Mouse (Mus musculus): ENCODE results near the gene Cd300a. TPM values are rescaled to one million over a fixed set of nuclear protein-coding genes. Genes with fewer than 3 reads are reported as not detected.

Gene Cd300a
- total and polyA plus RNA-seq, 3 experiments = 0.58 TPM; not detected in 2

- TF ChIP-seq POLR2A (IDR thresholded peaks at IDR 0.05; ENCODE audit: control insufficient read depth in 1 of 2, insufficient read depth in 1 of 2, low read depth in 1 of 2, low read length in 2 of 2, poor library complexity in 1 of 2) = no peak
- TF ChIP-seq MYB (IDR thresholded peaks at IDR 0.05; ENCODE audit: low read depth, low read length) = no peak
- no peak for TF ChIP-seq E2F4 (IDR thresholded peaks at IDR 0.05; ENCODE audit: borderline replicate concordance, low read depth, low read length)
- TF ChIP-seq ZMIZ1 (IDR thresholded peaks at IDR 0.05; ENCODE audit: low read depth, low read length) = no peak
- TF ChIP-seq SIN3A (IDR thresholded peaks at IDR 0.05; ENCODE audit: low read length) = no peak
- TF ChIP-seq KAT2A (conservative IDR thresholded peaks at IDR 0.05; ENCODE audit: low read depth, low read length) = no peak
- no peak for TF ChIP-seq BHLHE40 (IDR thresholded peaks at IDR 0.05; ENCODE audit: borderline replicate concordance, low read depth, low read length)
- TF ChIP-seq RCOR1 (IDR thresholded peaks at IDR 0.05; ENCODE audit: low read depth, low read length) = no peak
- TF ChIP-seq USF2 (IDR thresholded peaks at IDR 0.05; ENCODE audit: borderline replicate concordance in 1 of 2, insufficient read depth in 1 of 2, low read depth in 1 of 2, low read length in 2 of 2) = no peak
- no peak for TF ChIP-seq UBTF (IDR thresholded peaks at IDR 0.05; ENCODE audit: borderline replicate concordance, insufficient read depth, low read depth, low read length)
- TF ChIP-seq TCF12 (IDR thresholded peaks at IDR 0.05; ENCODE audit: low read depth, low read length) = no peak
- no peak for TF ChIP-seq JUND (IDR thresholded peaks at IDR 0.05; ENCODE audit: low read depth, low read length)
- no peak for TF ChIP-seq MAX (IDR thresholded peaks at IDR 0.05; ENCODE audit: low read length)
- TF ChIP-seq TBP (IDR thresholded peaks at IDR 0.05; ENCODE audit: low read depth, low read length) = no peak
- no peak for TF ChIP-seq ZNF384 (IDR thresholded peaks at IDR 0.05; ENCODE audit: low read depth, low read length)
- no peak for TF ChIP-seq SMC3 (IDR thresholded peaks at IDR 0.05; ENCODE audit: low read depth, low read length)
- TF ChIP-seq MEF2A (IDR thresholded peaks at IDR 0.05; ENCODE audit: extremely low read depth, insufficient replicate concordance, low read depth, low read length, poor library complexity, severe bottlenecking) = no peak
- TF ChIP-seq CTCF (IDR thresholded peaks at IDR 0.05 in 2 of 3, conservative IDR thresholded peaks at IDR 0.05 in 1 of 3; ENCODE audit: control insufficient read depth in 1 of 3, insufficient read depth in 1 of 3, low read depth in 2 of 3, low read length in 3 of 3, poor library complexity in 1 of 3, severe bottlenecking in 1 of 3) = no peak
- no peak overlapping the region for H3K27ac ChIP-seq (ENCODE audit: control insufficient read depth, low read depth, low read length)
- no peak for DNase-seq (ENCODE audit: low read depth, low spot score)
- H3K4me1 ChIP-seq (ENCODE audit: control insufficient read depth in 1 of 2, insufficient read depth in 2 of 2, low read length in 2 of 2) = no peaks in the 10 kb centered on the region
- 0 out of 2 replicates have a peak, but pooled peaks cover 2% of the 10 kb centered on the region for H3K9me3 ChIP-seq (replicated peaks; ENCODE audit: insufficient read depth, low read length)
- no peaks in the 10 kb centered on the region for H3K79me2 ChIP-seq (ENCODE audit: control insufficient read depth, insufficient read depth, low read length, poor library complexity)
- H3K9ac ChIP-seq (ENCODE audit: control insufficient read depth, low read depth, low read length, poor library complexity, severe bottlenecking) = no peak overlapping the region
- no peaks in the 10 kb centered on the region for H3K36me3 ChIP-seq (ENCODE audit: control insufficient read depth in 1 of 2, insufficient read depth in 2 of 2, low read length in 2 of 2)
- no peak overlapping the region for H3K4me3 ChIP-seq (ENCODE audit: control insufficient read depth in 1 of 2, insufficient read depth in 1 of 2, low read depth in 2 of 2, low read length in 2 of 2)
- H3K27me3 ChIP-seq (ENCODE audit: control insufficient read depth in 1 of 2, insufficient read depth in 2 of 2, low read length in 2 of 2) = no peaks in the 10 kb centered on the region
Measured at GRCm38 (mm10) chr11:114914978-114915377, 25.1 kb downstream of the Cd300a start.

- Histone ChIP-seq H3K36me3 (ENCODE audit: control insufficient read depth in 1 of 2, insufficient read depth in 2 of 2, low read length in 2 of 2) (no peaks in the 10 kb centered on the region), H3K9me3 (replicated peaks; ENCODE audit: insufficient read depth, low read length) (0 out of 2 replicates have a peak, but pooled peaks cover 2% of the 10 kb centered on the region), H3K27me3 (ENCODE audit: control insufficient read depth in 1 of 2, insufficient read depth in 2 of 2, low read length in 2 of 2) (no peaks in the 10 kb centered on the region), H3K4me3 (ENCODE audit: control insufficient read depth in 1 of 2, insufficient read depth in 1 of 2, low read depth in 2 of 2, low read length in 2 of 2) (no peak overlapping the region), H3K9ac (ENCODE audit: control insufficient read depth, low read depth, low read length, poor library complexity, severe bottlenecking) (no peak overlapping the region), H3K79me2 (ENCODE audit: control insufficient read depth, insufficient read depth, low read length, poor library complexity) (no peaks in the 10 kb centered on the region), H3K4me1 (ENCODE audit: control insufficient read depth in 1 of 2, insufficient read depth in 2 of 2, low read length in 2 of 2) (no peaks in the 10 kb centered on the region), H3K27ac (ENCODE audit: control insufficient read depth, low read depth, low read length) (no peak overlapping the region)
- TF ChIP-seq MYC (IDR thresholded peaks at IDR 0.05; ENCODE audit: low read depth, low read length) (no peak), USF1 (IDR thresholded peaks at IDR 0.05; ENCODE audit: low read depth, low read length) (no peak), GATA1 (IDR thresholded peaks at IDR 0.05; ENCODE audit: low read depth, low read length) (no peak), NRF1 (IDR thresholded peaks at IDR 0.05; ENCODE audit: insufficient read depth, low read depth, low read length, poor library complexity, severe bottlenecking) (no peak), HCFC1 (IDR thresholded peaks at IDR 0.05; ENCODE audit: low read depth, low read length) (no peak), RCOR1 (IDR thresholded peaks at IDR 0.05; ENCODE audit: low read depth, low read length) (no peak), MXI1 (IDR thresholded peaks at IDR 0.05; ENCODE audit: low read depth, low read length) (no peak), MYB (IDR thresholded peaks at IDR 0.05; ENCODE audit: low read depth, low read length) (no peak), TBP (IDR thresholded peaks at IDR 0.05; ENCODE audit: low read depth, low read length) (no peak), ELF1 (IDR thresholded peaks at IDR 0.05; ENCODE audit: low read depth, low read length) (no peak), GABPA (IDR thresholded peaks at IDR 0.05; ENCODE audit: low read depth, low read length) (no peak)
- no peak for DNase-seq (ENCODE audit: low read depth, low spot score)
Measured at GRCm38 (mm10) chr11:114917120-114917519, 27.3 kb downstream of the Cd300a start.
